Mouse (Mus musculus) cerebellum, adult 2 months (tissue): ENCODE data around the gene Gypa.

Experiments
- CTCF ChIP-seq: fragments of 200-500 bp; IDR thresholded peaks from 2 replicates; pipeline ENCODE4 v1.5.1; 2011; ENCODE audit warnings: low read depth, mild to moderate bottlenecking, control low read depth, low read length, moderate library complexity, borderline replicate concordance; ENCODE audit not compliant: insufficient read depth
- POLR2A ChIP-seq: fragments of 200-500 bp; IDR thresholded peaks from 2 replicates; pipeline ENCODE4 v1.6.1; 2011; ENCODE audit warnings: low read length, control low read depth, borderline replicate concordance; ENCODE audit not compliant: insufficient read depth

GRCm38 (mm10) chr8:80497323-80497722 is 3.7 kb downstream of the Gypa start:
- TF ChIP-seq CTCF (no peak), POLR2A (no peak)
